Mouse (Mus musculus) small intestine, adult 2 months (tissue): ENCODE measurements at regions not wholly inside any gene's neighbourhood (a gene's known extent, or its start where the extent isn't known, plus 50 kb on each side); places are given as distances from the start of the nearest gene placed in this dataset.

Experiments
- H3K27ac ChIP-seq: fragments of 200-500 bp; 2 replicates; pipeline ENCODE4 v1.5.1; 2012; ENCODE audit warnings: low read depth, low read length, control low read depth, inconsistent platforms; ENCODE audit not compliant: insufficient read depth
- H3K27me3 ChIP-seq: fragments of 200-500 bp; 2 replicates; pipeline ENCODE4 v1.6.1; 2012; ENCODE audit warnings: mild to moderate bottlenecking, moderate library complexity, low read length, inconsistent platforms; ENCODE audit not compliant: control insufficient read depth, insufficient read depth
- H3K36me3 ChIP-seq: fragments of 200-500 bp; 2 replicates; pipeline ENCODE4 v1.6.1; 2012; ENCODE audit warnings: mild to moderate bottlenecking, low read length, control low read depth, inconsistent platforms; ENCODE audit not compliant: control insufficient read depth, insufficient read depth
- H3K4me1 ChIP-seq: fragments of 200-500 bp; 2 replicates; pipeline ENCODE4 v1.6.1; 2012; ENCODE audit warnings: low read length, inconsistent platforms, mixed read lengths; ENCODE audit not compliant: control insufficient read depth, insufficient read depth, insufficient read length
- H3K4me3 ChIP-seq: fragments of 200-500 bp; 2 replicates; pipeline ENCODE4 v1.5.1; 2012; ENCODE audit warnings: low read depth, mild to moderate bottlenecking, control low read depth, inconsistent platforms, low read length, moderate library complexity
- CTCF ChIP-seq: fragments of 200-500 bp; IDR thresholded peaks from 2 replicates; pipeline ENCODE4 v1.5.1; 2012; ENCODE audit warnings: low read depth, mild to moderate bottlenecking, control low read depth, inconsistent platforms, low read length, moderate library complexity, mixed read lengths; ENCODE audit not compliant: insufficient replicate concordance, insufficient read length; ENCODE audit errors: extremely low read depth
- POLR2A ChIP-seq: fragments of 200-500 bp; IDR thresholded peaks from 2 replicates; pipeline ENCODE4 v1.6.1; 2012; ENCODE audit warnings: low read depth, mild to moderate bottlenecking, control low read depth, inconsistent platforms, low read length, moderate library complexity
- WGBS: fragments of 180-500 bp; shearing (Covaris S2); methylation state at CpG from one replicate; pipeline ENCODE4 v1.1.7; 2018; 5-methylcytosine and 5-hydroxymethylcytosine counted together

DNA sequence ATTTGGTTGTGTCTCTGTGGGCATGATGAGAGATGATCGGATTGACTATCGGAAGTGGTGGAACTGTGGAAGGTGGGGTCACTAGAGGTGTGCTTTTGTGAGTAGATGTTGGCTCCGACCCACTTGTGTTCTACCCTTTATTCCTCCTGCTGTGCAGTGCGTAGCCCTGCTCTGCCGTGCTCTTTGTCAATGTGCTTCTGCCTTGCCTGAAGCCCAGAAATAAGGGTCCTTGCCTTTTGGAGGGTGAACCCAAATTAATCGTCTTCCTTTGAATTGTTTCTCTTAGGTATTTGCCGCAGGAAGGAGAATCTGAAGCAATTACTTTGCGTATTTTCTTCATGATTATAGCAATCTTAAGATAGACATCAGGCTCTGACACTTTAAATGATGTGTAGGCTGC is 421.6 kb upstream of the Zfp507 start:
- H3K36me3 ChIP-seq: no peaks in the 10 kb centered on the region
- no peaks in the 10 kb centered on the region for H3K27me3 ChIP-seq
- H3K27ac ChIP-seq: no peak overlapping the region
- H3K4me1 ChIP-seq: no peaks in the 10 kb centered on the region
- H3K4me3 ChIP-seq: no peak overlapping the region
- WGBS: 92% methylated on average over 8 of the region's 8 CpGs
- TF ChIP-seq POLR2A: no peak
- TF ChIP-seq CTCF: no peak

DNA sequence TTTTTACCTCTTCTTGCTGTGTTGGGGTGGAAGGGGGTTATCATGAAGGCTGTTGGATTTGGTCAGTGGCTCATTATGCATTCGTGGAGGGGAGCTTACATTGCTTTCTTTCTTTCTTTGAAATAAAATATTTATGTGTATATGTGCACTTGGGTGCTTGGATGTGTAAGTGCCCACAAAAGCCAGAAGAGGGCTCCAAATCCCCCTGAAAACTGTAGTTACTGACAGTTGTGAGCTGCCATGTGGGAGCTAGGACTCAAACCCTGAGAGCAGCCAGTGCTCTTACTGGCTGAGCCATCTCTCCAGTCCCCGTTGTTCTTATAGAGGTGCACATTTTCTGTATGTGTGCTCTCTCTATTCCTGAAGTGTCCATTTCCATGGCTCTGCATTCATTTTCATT is 415.6 kb upstream of the Zfp507 start:
- WGBS: 60% methylated on average over 2 of the region's 2 CpGs
- no peaks in the 10 kb centered on the region for H3K4me1 ChIP-seq

DNA sequence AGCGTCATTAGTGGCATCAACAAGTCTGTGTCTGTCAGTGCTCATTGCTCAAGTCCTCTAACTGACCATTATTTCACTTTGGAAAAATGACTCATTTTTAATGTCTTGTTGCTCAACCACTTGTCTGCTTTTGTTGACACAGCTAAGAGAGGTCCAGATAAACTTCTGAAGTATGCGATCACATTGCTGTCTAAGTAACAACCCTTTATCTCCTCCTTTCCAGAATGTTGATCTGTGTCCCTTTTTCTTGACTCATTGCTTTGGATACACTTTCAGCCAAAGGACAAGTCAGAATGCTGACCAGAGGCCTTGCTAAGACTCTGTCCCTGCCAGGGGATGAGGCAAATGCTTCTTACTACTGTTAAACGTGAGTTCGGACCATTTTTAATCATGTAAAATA is 407.2 kb upstream of the Zfp507 start:
- 63% methylated on average over 4 of the region's 4 CpGs for WGBS
- H3K27ac ChIP-seq: no peak overlapping the region
- H3K4me1 ChIP-seq: no peaks in the 10 kb centered on the region
- no peaks in the 10 kb centered on the region for H3K27me3 ChIP-seq
- TF ChIP-seq POLR2A (no peak), CTCF (no peak)
- H3K4me3 ChIP-seq: no peak overlapping the region
- no peaks in the 10 kb centered on the region for H3K36me3 ChIP-seq

More for the DNA sequence above, 415.6 kb upstream of the Zfp507 start:
- no peak for TF ChIP-seq POLR2A
- TF ChIP-seq CTCF: no peak
- Histone ChIP-seq H3K36me3 (no peaks in the 10 kb centered on the region), H3K27ac (no peak overlapping the region), H3K27me3 (no peaks in the 10 kb centered on the region), H3K4me3 (no peak overlapping the region)

DNA sequence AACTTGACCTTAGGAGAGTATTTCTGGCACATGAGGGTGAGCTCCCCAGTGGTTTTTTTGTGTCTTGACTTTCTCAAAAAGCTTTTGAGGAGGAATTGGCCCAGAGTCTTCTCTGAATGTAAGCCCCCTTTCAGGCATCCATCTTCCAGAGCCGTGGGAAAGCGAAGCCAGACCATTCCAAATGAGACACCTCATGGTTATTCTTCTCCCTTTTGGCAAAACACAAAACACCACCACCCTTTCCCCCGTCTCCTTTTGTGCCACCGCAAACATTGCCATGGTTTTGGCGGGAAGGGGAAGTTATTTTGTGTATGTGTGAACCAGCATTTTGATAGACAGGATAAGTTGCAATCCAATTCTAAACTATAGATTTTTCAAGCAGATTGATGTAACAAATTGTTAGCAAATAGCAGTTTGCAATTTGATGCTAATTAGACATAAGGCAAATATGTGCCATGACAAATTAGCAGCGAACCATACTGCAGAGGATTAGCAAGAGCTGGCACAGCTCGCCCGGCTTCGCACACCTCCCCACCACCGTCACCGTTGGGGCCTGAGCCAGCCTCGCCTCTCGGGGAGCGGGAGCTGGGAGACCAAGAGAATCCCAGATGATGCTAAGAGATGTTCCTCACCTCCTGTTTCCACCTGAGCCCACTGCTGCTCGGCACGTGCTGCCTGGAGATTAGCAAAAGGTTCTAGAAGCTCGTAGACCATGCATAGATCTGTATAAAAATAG is 404.9 kb upstream of the Zfp507 start:
- Histone ChIP-seq H3K4me1 (no peaks in the 10 kb centered on the region), H3K27ac (no peak overlapping the region), H3K27me3 (no peaks in the 10 kb centered on the region), H3K4me3 (no peak overlapping the region), H3K36me3 (no peaks in the 10 kb centered on the region)
- 87% methylated on average over 17 of the region's 17 CpGs for WGBS
- TF ChIP-seq POLR2A (no peak), CTCF (no peak)

DNA sequence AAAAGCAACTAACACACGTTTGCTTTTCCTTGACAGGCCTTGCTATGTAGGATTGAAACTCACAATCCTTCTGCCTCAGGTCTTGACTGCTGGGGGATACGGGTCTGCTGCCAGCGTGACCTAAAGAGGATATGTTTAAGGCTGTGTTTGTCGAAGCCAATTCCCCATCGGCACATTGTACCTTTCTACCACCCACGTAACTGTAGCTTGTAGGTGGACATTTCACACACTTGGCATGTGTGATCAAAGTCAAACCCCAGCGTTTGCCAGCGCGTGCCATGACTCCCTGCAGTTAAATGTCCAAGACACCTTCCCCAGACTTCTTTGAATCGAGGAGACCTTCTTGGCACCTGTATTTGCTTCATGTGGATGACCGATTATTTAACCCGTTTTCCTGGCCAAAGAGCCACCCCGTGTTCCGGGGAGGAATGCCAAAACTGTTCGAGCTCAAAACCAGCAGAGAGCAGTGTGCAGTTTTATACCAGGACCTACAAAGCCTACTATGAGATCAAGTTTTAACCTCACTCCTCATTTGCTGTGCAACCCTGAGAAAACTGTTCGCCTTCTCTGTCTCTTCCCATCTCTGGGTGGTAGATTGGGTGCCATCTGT is 395.4 kb upstream of the Zfp507 start:
- TF ChIP-seq POLR2A: no peak
- no peak for TF ChIP-seq CTCF
- Histone ChIP-seq H3K4me1 (no peaks in the 10 kb centered on the region), H3K27ac (no peak overlapping the region), H3K4me3 (no peak overlapping the region), H3K36me3 (no peaks in the 10 kb centered on the region), H3K27me3 (no peaks in the 10 kb centered on the region)
- WGBS: 88% methylated on average over 16 of the region's 16 CpGs

DNA sequence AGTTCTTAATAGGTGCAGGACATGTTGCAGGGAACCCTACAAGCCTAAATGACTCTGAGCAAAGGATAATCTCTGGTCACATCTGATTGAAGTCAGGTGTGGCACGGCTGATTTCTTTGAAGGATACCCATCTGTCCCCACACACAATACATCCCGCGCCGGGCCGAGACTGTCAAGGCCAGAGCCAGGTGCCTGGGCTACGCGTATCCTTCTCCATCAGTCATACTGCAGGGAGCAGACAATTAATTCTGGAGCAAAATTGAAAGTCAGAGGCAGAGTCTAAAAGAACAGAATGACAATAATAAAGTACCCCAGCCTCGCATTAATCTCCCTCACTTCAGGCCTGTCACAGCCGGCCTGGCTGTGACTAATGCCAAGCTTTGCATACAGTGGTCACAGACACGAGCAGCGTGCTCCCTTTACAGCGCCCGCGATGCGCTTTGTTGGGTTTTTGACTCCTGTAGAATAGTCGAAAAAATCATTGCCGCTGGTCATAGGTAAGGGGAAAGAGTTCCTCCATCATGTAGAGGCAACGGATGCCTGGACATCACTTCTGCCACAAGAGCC is 393.4 kb upstream of the Zfp507 start:
- H3K27me3 ChIP-seq: no peaks in the 10 kb centered on the region
- no peak overlapping the region for H3K4me3 ChIP-seq
- H3K36me3 ChIP-seq: no peaks in the 10 kb centered on the region
- no peaks in the 10 kb centered on the region for H3K4me1 ChIP-seq
- TF ChIP-seq POLR2A (no peak), CTCF (no peak)
- H3K27ac ChIP-seq: no peak overlapping the region
- 86% methylated on average over 18 of the region's 18 CpGs for WGBS

DNA sequence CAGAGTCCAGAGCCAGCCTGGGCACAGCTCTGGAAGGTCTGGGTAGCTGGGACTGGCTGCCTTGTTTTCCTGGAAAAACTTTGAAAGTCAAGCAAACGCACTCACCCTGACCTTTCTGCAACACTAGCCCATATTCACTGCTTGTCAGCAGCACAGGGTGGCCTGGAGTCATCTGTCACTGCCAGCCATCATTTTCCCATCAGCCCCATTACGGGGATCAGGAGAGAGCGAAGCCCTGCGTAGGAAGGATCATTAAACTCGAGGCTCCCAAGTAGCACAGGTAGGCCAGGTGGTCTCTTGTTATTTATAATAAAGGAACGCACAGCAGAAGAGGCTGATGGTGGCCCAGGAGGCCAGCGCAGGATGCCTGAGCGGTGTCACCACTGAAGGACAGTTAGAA is 389.8 kb upstream of the Zfp507 start:
- TF ChIP-seq CTCF (no peak), POLR2A (no peak)
- no peak overlapping the region for H3K27ac ChIP-seq
- H3K4me1 ChIP-seq: no peaks in the 10 kb centered on the region
- WGBS: 64% methylated on average over 8 of the region's 8 CpGs
- no peaks in the 10 kb centered on the region for H3K27me3 ChIP-seq
- no peaks in the 10 kb centered on the region for H3K36me3 ChIP-seq
- H3K4me3 ChIP-seq: no peak overlapping the region

DNA sequence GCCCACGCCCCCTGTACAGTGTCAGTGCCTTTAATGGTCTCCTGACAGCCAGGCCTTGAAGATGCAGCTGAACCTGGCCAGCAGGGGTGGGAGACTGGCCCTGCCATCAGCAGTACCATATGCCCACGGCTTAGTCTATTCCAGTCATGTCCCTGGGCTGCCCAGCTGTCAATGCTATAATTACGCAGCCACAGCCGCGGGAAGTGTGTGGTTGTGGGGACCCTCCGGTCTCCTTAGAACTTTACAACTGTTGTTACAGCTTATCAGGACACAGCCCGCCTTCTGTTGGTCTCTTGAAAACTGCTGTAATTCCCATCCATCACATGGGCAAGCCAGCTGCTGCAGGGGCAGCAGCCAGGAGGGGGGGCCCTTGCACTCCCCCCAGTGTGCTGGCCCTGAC is 375.1 kb upstream of the Zfp507 start:
- Histone ChIP-seq H3K27ac (no peak overlapping the region), H3K4me1 (no peaks in the 10 kb centered on the region), H3K36me3 (no peaks in the 10 kb centered on the region), H3K27me3 (no peaks in the 10 kb centered on the region), H3K4me3 (no peak overlapping the region)
- WGBS: 31% methylated on average over 7 of the region's 7 CpGs
- TF ChIP-seq CTCF (no peak), POLR2A (no peak)
